Mouse (Mus musculus) G1E-ER4 (cell line): ENCODE data around the gene St8sia1. TPM values are rescaled to one million over a fixed set of nuclear protein-coding genes. Genes with fewer than 3 reads are reported as not detected.

ENCODE experiments used
- GATA1 ChIP-seq: IDR thresholded peaks from one replicate; pipeline ENCODE4 v1.8.0; 2012; ENCODE audit warnings: low read length, inconsistent platforms
- polyA plus RNA-seq: library from polyadenylated mRNA; stranded (reverse); fragments of >175 nt; gene quantifications from 2 replicates; pipeline ENCODE4 v1.2.3, GENCODE M21; 2012

Gene St8sia1
- polyA plus RNA-seq: not detected in 2 replicates

GRCm38 (mm10) chr6:142964076-142964530, at the start of gene St8sia1:
St8sia1 (minus strand) TSS chr6:142964452.
- no peak for TF ChIP-seq GATA1

GRCm38 (mm10) chr6:143012513-143013215, 48.4 kb upstream of the St8sia1 start:
- TF ChIP-seq GATA1: no peak

GRCm38 (mm10) chr6:143008865-143009264, 44.6 kb upstream of the St8sia1 start:
- TF ChIP-seq GATA1: no peak

- no peak for TF ChIP-seq GATA1
Observed at GRCm38 (mm10) chr6:143004801-143005200, 40.5 kb upstream of the St8sia1 start.

- no peak for TF ChIP-seq GATA1
Observed at GRCm38 (mm10) chr6:142998221-142998999, 34.2 kb upstream of the St8sia1 start.

GRCm38 (mm10) chr6:142996887-142997286, 32.6 kb upstream of the St8sia1 start:
- no peak for TF ChIP-seq GATA1

GRCm38 (mm10) chr6:142995567-142995966, 31.3 kb upstream of the St8sia1 start:
- no peak for TF ChIP-seq GATA1

GRCm38 (mm10) chr6:142994821-142995220, 30.6 kb upstream of the St8sia1 start:
- no peak for TF ChIP-seq GATA1

GRCm38 (mm10) chr6:142993705-142994698, 29.8 kb upstream of the St8sia1 start:
- TF ChIP-seq GATA1: no peak

- TF ChIP-seq GATA1: no peak
Observed at GRCm38 (mm10) chr6:142992971-142993370, 28.7 kb upstream of the St8sia1 start.

GRCm38 (mm10) chr6:142992099-142992498, 27.8 kb upstream of the St8sia1 start:
- TF ChIP-seq GATA1: no peak

- no peak for TF ChIP-seq GATA1
Observed at GRCm38 (mm10) chr6:142991391-142992059, 27.3 kb upstream of the St8sia1 start.

- TF ChIP-seq GATA1: no peak
Observed at GRCm38 (mm10) chr6:142990516-142990915, 26.3 kb upstream of the St8sia1 start.

GRCm38 (mm10) chr6:142989495-142989894, 25.2 kb upstream of the St8sia1 start:
- TF ChIP-seq GATA1: no peak

GRCm38 (mm10) chr6:142988753-142989152, 24.5 kb upstream of the St8sia1 start:
- TF ChIP-seq GATA1: no peak
